Mouse (Mus musculus) c-Kit-positive CD71-positive TER-119-positive erythroid progenitor cells, embryonic 14.5 days (primary cell): ENCODE data around the gene Nrd1.

Experiments used
- DNase-seq: peaks from one replicate; pipeline ENCODE4 v3.0.0-alpha.2; 2013; ENCODE audit warnings: low spot score

The Nrd1 gene

DNA sequence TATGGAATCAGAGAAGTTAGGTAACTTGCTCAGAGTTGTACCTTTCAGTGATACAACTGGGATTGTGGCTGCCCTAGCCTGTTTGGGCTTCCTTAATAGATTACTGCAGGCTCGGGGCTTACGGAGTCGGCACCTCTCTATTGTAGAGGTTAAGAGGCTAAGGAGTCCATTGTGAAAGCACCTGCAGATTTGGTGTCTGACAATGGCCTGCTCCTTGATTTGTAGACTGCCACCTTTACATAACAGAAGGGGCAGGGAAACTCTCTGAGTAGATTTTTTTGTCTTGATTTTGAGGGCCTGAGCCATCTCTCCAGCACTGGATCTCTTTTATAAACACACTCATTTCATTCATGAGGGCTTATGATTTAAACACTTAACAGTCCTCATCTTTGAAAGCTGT, 26.1 kb downstream of the Nrd1 start:
- DNase-seq: no peak

DNA sequence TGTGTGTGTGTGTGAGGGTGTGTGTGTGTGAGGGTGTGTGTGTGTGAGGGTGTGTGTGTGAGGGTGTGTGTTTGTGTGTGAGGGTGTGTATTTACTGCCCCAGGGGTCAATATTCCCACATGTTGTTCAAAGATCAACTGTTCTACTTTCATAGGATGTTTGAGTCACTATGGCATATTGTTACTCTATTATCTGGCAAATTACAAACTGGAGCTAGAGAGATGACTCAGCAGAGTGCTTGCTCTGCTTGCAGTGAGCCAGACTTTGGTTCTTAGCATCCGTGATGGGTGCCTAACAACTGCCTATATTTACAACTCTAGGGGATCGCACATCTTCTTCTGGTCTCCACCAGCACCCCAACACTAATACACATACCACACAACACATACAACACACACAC, 29.4 kb downstream of the Nrd1 start:
- DNase-seq: no peak

DNA sequence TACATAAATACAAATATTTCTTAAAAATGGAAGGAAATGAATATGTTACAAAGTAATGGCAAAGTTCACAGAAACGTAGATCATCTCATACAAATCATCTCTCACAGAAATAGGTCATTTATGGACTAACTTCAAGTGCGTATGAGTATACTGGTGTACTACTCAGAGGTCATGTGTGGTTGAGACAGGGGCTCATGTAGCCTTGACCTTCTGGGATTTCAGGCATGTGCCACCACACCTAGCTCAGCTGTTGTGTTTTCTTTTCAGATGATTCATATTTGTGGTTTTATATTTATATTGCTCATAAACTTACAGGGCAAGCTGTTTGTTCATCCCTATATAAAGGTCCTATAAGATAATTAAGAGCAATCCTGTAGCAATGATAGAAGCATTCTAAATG, 29.8 kb downstream of the Nrd1 start:
- DNase-seq: no peak

GRCm38 (mm10) chr4:109036327-109036726, 35.9 kb downstream of the Nrd1 start:
- DNase-seq: peak; percentile 70

DNA sequence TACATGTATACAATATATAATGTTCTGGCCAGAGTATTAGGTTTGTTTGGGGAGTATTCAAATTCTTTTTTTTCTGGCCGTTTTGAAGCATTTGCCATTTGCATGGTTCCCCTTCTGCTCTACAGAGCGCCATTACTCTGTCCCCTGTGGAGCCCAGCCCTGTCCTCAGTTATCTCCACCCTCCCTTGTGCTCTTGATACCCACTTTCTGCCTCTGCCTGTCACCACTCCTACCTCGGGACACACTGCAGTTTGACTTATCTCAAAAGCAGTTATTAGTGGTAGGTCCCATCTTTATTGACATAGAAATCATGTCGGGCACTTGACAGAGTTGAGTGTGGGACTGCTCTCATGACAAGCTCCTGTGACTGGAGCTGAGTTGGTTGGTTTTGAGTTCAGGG, 42.3 kb downstream of the Nrd1 start:
- DNase-seq: no peak

GRCm38 (mm10) chr4:109043294-109043693, 42.8 kb downstream of the Nrd1 start:
- DNase-seq: no peak

GRCm38 (mm10) chr4:109043756-109044155, 43.3 kb downstream of the Nrd1 start:
- no peak for DNase-seq

GRCm38 (mm10) chr4:109048258-109048657, 47.8 kb downstream of the Nrd1 start:
- DNase-seq: no peak

GRCm38 (mm10) chr4:109052282-109052681, 51.8 kb downstream of the Nrd1 start:
- no peak for DNase-seq

- DNase-seq: no peak
These were observed 53.5 kb downstream of the Nrd1 start for GRCm38 (mm10) chr4:109054003-109054402.

DNA sequence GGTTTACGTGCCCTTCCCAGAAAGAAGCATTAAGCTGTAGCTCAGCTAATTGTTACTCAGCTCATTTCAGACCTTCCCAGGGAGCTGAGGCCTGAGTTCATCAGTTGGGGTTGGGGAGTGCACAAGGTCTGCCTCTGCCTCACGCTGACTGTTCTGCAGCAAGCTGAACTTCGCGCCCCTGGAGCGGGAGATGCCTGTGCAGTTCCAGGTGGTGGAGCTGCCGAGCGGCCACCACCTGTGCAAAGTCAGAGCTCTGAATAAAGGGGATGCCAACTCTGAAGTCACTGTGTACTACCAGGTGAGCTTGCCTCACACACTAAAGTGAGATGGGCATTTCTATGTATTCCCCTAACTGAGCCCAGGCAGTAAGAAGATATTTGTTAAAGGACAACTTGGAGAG, 55.9 kb downstream of the Nrd1 start:
- DNase-seq: no peak

- DNase-seq: no peak
These were observed 57.2 kb downstream of the Nrd1 start for GRCm38 (mm10) chr4:109057640-109058039.

DNA sequence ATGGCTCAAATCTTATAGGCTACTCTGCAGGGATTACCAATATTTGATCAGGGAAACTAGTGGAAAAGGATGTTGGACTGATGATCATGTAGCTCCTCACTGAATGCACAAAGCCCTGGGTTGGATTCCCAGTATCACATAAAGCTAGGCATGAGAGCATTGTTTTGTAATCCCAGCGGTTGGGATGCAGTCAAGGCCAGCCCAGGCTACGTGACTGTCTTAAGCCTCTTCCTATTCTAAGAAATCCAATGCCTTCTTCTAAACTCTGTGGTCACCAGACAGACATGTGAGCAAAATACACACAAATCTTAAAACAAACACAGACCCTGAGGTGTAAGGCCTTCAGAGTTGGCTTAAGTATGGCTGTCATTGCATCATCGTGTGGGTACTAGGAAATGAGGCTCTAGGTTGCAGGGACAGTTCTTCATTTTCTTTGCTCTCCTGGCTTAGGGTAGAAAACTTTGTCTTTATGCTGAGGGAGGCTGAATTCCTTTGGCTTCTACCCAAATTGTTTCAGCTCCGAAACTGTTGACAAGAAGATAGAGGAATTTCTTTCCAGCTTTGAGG, 58.9 kb downstream of the Nrd1 start:
- no peak for DNase-seq

GRCm38 (mm10) chr4:109064941-109065340, 64.5 kb downstream of the Nrd1 start:
- DNase-seq: no peak

DNA sequence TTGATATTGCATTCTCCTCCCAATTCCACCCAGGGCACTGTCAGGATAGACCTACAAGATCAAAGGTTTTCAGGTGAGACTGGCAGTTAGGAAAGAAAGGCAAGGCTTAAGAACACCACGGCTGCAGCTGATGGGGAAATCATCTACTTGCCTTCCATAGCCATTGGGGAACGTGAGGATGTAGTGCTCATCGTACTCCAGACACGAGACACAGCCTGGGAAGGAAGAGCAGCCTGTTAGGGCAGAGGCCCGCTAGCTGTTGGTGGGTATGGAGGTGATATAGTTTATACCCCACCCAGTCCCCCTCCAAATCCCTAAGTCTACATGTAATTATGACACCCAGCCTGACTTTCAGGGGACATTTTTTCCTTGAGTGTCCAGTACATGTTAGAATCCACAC, 65.3 kb downstream of the Nrd1 start:
- DNase-seq: no peak

DNA sequence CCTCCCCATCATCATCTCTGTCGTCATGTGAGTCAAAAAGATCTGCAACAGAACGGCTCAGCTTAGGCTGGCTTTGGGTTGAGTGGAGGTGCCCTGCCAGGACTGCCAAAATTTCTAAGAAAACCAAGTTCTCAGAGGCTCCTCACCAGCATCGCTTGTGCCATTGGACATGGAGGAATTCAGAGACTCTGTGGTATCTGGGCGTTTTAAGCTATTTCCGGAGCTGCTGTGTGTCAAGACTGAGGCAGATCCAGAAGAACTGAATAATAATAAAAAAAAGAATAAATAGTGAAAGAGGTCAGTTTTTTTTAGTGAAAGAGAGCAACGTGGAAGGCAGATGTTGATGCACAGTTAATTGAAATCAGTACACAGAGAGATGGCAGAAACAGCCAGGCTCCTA, 72.4 kb downstream of the Nrd1 start:
- no peak for DNase-seq

- DNase-seq: no peak
These were observed 72.8 kb downstream of the Nrd1 start for GRCm38 (mm10) chr4:109073296-109073695.

- DNase-seq: no peak
These were observed 78.5 kb downstream of the Nrd1 start for GRCm38 (mm10) chr4:109078941-109079340.

DNA sequence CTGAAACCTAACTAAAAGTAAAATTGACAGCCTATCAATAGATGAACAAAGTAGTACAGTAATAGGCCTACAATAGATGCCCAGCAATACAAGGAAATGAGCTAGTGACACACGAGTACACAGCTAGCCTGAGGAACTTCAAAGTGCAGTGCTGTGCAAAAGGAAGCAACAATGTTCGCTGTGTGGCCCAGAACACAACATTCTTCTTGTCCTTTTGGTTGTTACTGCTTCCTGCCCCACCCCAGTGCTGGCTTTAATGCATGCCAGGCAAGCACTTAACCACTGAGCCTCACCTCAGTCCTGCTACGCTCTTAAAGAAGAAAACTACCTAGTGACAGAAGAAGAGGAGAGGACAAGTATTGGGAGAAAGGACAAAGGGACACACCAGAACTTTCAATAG, 79.2 kb downstream of the Nrd1 start:
- no peak for DNase-seq

- DNase-seq: no peak
These were observed 79.7 kb downstream of the Nrd1 start for GRCm38 (mm10) chr4:109080118-109080517.

GRCm38 (mm10) chr4:109089171-109089570, 88.7 kb downstream of the Nrd1 start:
- DNase-seq: no peak

DNA sequence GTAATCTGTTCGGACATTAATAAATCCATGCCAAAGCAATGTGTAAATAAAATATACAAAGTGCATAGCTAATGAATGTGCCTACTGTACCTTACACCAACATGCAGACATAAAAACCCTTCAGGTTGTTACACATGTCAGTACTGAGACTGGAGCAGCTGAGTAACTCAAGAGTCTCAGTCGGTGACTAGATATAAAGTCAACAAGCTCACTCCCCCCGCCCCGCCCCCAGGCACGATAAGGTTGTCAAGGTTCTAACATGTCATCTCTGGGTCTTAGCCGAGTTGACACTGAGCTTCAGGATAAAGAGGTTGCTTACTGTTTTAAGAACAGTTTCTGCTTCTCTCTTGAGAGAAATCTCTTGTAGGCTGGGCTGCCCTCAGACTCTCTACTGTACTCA, 89.5 kb downstream of the Nrd1 start:
- DNase-seq: peak; percentile 50

GRCm38 (mm10) chr4:109091241-109091777, 90.9 kb downstream of the Nrd1 start:
- DNase-seq: no peak

GRCm38 (mm10) chr4:109092344-109092743, 91.9 kb downstream of the Nrd1 start:
- peak; percentile 37 for DNase-seq

GRCm38 (mm10) chr4:109094269-109094668, 93.8 kb downstream of the Nrd1 start:
- DNase-seq: no peak
